Mouse (Mus musculus) right cerebral cortex, postnatal 25 days (tissue): ENCODE results near the gene Mmp7.

Experiments used
- DNase-seq: peaks from one replicate; pipeline ENCODE4 v3.0.0; 2022

Gene Mmp7

DNA sequence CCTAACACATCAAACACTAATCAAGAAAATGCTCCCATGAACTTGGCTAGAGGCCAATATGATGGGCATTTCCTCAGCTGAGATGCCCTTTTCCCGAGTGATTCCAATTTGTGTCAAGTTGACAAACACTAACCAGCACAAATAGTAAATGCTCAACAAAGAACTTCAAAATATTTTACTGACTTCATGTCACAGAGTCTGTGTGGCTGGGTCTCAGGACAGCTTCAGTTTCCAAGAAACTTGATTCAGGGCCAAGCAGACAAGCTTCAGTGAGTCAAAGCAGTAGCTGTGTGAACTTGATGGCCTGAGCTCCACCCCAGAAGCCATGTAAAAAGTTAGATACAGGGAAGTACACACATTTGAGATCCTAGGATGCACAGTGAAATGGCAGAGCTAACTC is 52.3 kb downstream of the Mmp7 start:
- DNase-seq: no peak

DNA sequence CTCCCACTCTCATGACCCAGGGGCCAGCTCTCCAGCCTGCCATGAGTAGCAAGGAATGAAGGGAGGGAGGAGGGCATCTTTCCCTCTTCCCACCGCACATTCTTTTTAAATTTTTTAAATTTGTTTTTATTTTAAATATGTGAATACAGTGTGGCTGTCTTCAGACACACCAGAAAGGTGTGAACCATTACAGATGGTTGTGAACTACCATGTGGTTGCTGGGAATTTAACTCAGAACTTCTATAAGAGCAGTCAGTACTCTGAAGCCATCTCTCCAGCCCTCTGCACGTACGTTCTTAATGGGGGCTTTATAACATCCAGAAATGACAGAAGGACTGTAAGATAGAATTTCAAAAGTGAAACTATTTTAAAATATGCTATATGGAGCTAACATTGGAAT is 57.0 kb downstream of the Mmp7 start:
- no peak for DNase-seq
